Mouse (Mus musculus): Measurements from ENCODE around the gene Fgb.
A peak's percentile ranks its signal among the peaks of the same experiment; 100 is the strongest.

Fgb gene

GRCm38 (mm10) chr3:83027546-83028251, 22.0 kb downstream of the Fgb start:
- DNase-seq (ENCODE audit: low read depth): no peak

- DNase-seq (ENCODE audit: low read depth): no peak
Measured at GRCm38 (mm10) chr3:83025475-83026301, 24.0 kb downstream of the Fgb start, which contains the start of gene Fga. Fga (plus strand) TSS chr3:83026076.

DNA sequence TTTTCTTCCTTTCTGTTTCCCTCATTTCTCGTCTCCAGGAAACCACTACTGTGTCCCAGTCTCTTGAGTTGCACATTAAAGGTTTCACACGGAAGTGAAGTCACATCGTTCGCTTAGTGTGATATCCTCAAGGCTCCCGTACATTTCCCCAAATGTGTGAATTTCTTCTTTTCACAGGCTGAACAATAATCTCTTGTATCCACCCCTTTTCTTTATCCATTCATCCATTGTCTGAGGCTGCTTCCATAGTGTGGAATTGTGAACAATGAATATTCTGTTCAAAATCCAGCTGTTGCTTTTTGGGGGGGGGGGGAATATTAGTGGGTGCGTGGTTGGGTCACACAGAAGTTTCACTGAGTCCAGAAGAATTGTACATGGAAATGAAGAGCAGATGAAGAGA, 24.6 kb downstream of the Fgb start:
- no peak for DNase-seq (ENCODE audit: low read depth)

DNA sequence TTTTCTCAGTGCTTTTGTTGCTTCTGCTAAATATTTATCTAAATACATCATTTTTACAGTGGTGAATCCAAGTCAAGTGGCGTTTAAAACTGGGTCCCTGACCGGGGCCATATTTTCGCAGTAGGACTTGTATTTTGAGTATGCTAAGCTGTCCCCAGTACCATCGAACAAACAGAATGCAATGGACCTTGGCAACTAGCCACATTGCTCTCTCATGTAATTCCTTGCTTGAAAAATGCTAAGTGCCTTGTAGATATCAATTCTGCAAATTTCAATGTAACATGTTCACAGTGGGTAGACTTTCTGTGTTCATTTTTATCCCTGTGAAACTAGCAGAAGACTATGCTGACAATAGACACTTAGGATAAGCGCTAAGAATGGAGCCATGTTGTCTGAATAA, 28.5 kb downstream of the Fgb start:
- no peak for DNase-seq (ENCODE audit: low read depth)

DNA sequence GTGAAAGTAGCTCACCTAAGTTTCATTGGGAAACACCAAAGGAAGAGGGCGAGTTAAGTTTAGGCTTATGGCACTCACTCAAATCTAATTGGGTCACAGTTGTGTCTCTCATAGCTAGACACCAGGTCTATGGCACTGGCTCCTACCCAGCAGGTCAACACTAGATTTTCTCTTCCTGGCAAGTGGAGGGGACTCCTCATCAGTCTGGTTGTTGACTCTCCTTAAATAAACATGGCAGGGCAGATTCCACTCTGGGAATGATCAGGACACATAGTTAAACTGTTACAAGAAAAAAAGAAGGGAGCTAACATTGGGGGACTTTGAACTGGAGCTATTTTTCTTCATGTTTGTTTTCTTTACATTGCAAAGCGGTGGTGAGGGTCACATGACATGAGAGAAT, 29.3 kb downstream of the Fgb start:
- no peak for DNase-seq (ENCODE audit: low read depth)

GRCm38 (mm10) chr3:83016236-83016635, 33.4 kb downstream of the Fgb start:
- DNase-seq (ENCODE audit: low read depth): no peak

DNA sequence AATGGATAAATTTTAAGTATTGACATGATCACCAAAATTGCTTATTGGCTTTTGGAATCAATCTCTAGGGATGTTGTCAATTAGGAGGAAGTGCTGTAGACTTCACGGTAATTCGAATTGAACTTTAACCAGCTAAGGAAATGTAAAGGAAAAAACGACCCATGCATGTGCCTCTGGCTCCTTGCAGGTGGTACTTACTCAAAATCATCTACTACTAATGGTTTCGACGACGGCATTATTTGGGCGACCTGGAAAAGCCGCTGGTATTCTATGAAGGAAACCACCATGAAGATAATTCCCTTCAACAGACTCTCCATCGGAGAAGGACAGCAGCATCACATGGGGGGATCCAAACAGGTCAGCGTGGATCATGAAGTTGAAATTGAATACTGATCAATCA, 35.7 kb downstream of the Fgb start:
- DNase-seq (ENCODE audit: low read depth): no peak

GRCm38 (mm10) chr3:83012636-83013035, 37.0 kb downstream of the Fgb start:
- no peak for DNase-seq (ENCODE audit: low read depth)

DNA sequence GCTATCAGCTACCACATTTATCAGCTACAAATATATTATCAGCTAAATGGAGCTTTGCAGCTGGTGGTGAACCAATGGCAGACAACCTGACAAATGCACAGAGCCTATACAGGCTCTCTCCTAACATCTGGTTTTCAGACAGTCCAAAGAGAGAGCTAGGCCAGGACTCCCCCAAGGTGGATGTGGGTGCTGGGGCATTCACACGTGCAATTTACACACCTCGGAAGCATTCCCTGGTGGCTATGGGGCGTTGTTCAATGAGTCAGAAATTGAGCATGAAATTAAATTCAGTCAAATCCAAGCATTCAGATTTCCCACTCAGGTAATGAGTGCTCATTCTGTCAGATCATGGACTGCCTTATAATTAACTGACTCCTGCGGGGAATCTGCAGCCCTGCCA, 38.1 kb downstream of the Fgb start:
- no peak for DNase-seq (ENCODE audit: low read depth)

DNA sequence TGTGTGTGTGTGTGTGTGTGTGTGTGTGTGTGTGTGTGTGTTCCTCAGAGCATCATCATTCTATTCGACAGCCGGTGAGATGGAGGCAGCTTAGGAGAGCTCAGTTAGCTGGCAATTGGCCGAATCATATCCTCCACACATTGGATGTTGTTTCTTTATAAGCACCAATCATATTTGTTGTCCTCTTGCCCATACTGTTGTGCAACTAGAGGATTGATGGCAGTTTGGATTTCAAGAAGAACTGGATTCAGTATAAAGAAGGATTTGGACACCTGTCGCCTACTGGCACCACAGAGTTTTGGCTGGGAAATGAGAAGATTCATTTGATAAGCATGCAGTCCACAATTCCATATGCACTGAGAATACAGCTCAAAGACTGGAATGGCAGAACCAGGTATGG, 38.5 kb downstream of the Fgb start:
- DNase-seq (ENCODE audit: low read depth): no peak

- no peak for DNase-seq (ENCODE audit: low read depth)
Measured at GRCm38 (mm10) chr3:83010291-83010690, 39.4 kb downstream of the Fgb start.

DNA sequence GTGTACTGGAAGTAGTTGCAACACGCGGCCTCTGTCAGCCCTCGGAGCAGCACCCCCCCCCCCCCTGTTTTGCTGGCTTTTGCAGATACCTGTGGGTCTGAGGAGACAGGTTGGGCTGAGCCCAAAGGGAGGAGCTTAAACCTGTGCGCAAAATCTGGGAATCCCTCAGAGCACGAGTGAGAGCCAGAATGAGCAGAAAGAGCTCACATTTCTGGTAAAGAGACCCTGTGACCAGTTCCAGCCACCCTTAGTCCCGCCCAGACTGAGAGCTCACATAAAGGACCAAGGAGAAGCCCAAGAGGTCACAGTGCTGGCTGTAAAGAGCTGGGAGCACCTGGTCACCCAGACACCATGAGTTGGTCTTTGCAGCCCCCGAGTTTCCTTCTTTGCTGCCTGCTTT, 42.1 kb downstream of the Fgb start, which contains the start of gene Fgg:
Fgg (plus strand) TSS at position 168 of the 400 bp plus-strand sequence.
- DNase-seq (ENCODE audit: low read depth): no peak

DNA sequence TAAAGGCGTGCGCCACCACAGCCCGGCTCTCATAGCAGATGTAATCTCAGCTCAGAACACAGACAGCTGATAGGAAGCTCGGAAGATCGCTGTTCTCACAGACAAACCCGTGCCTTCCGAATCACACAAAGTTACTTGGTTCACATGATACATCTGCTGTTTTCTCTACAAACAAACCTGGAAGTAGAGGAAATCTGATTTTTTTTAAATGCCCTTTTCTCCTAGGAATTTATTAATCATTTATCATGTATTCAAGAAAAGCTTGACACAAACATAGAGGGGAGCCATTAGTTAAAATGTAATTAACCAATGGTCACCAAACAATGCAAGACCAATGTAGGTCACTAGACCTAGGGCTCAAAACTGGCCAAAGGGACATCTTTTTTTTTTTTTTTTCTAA, 44.9 kb downstream of the Fgb start:
- DNase-seq (ENCODE audit: low read depth): no peak

DNA sequence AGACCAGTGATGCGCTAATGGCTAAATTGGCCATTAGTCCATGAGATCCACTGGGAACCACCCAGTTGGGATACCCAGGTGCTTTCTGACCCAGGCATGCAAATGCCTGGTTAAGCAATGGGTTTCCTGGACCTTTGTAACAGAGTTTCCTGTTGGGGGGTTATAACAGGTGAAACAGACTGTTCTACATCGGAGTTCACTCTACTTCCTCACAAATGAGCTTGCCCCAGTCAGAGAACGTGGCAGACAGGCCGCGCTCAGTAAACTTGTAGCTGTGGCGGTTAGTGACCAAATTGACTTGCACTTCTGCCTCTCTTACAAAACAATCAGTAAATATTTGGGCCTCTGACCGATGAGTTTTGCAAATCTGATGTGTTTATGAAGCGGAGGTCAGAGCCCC, 46.6 kb downstream of the Fgb start:
- DNase-seq (ENCODE audit: low read depth): no peak

DNA sequence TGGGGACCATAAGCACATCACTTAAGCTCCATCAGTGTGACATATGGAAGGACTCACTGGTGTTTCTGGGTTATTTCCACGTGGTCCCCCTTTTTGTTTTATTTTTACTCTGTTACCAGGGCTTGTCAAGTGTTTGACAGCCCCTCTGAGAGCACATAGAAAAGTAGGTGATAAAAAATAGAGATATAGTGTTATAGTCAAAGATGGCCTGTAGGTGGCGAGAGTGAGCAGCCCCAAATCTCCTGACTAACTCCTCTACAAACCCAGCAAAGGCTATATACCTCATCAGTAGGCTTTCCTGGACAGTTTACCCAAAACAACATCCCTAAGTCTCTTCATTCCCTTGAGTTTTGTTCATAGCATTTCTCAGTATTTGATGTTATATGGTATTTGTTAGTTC, 47.5 kb downstream of the Fgb start:
- DNase-seq (ENCODE audit: low read depth): peak; percentile 7

- no peak for DNase-seq (ENCODE audit: low read depth)
Measured at GRCm38 (mm10) chr3:82999995-83000394, 49.7 kb downstream of the Fgb start.

DNA sequence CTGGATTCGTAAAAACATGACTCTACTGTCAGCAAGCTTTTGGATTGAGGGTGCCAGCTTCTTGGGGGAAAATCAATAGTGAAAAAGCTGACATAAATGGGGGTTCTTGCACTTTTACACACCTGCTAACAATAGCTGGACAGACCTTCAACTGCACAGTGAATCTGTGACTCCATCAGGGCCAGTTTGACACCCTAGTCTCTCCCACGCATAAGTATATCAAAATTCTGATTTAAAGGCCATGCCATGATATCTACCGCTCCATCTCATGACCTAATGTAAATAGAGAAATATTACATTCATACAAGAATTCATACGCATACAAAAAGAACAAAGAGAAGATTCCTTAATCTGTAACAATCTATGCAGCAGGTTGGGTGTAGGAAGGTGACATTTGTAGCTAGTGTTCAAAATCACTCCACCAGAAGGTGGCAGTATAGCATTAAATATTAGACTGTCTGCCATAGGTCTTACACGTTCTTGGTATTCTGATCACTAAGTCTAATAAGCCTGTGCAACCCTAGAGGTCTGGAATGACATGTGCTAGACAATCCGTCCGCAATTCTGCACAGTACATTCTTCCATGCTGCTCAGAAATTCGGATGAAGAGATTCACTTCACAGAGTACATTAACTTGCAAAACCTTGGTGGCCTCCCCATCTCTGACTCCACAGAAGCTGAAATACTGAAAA, 50.7 kb downstream of the Fgb start:
- DNase-seq (ENCODE audit: low read depth): peak; percentile 42

DNA sequence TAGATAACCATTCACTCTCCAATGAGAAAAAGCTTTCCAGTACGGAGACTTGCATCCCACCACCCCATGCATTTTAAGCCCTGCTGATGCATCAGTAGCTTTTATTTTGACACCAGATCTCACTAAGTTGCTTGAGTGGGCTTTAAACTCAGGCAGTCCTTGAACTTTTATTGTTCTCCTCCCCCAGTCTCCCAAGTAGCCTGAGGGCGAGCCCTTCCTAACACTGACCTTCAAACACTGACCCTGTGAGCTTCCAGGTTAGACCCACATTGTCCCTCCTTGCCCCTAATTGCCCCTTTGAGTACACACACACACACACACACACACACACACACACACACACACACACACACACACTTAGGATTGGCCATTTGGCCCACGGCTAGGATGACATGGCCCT, 53.0 kb downstream of the Fgb start:
- DNase-seq (ENCODE audit: low read depth): no peak

DNA sequence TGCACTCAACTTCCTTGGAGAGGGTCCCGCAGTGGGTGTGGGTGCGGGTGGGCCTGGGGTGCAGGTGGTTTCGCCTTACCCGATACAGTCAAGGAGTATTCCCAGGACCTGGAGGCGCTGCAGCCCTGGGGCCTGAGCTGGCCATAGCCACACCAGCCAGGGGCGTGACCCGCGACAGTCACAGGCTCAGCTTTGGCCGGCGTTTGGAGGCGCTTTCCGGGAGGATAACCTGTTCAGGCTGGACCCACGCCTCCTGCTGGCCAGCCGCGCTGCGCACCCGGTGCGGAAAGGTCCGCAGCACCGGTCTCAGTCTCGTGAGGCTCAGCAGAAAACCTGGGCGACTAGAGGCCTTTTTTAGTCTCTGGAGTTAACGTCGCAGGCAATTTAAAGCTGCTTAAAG, 54.3 kb downstream of the Fgb start:
- no peak for DNase-seq (ENCODE audit: low read depth)

DNA sequence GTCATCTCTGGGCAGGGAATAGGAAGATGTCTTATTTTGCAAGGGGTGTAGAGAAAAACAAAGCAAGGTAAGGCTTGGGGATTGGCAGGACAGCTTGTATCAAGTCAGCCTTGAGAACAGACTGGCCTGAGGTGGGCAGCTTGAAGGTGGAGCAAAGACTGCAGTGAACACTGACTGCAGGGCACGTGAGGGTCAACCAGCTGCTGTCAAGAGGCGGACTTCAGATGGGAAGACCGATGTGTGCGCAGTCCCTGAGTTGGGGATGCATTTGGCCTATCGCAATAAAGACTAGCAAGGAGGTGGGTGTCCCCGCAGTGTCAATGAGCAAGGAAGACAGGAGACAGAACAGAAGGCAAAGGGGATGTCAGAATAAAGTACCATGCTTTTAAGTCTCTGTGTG, 56.7 kb downstream of the Fgb start:
- no peak for DNase-seq (ENCODE audit: low read depth)

- DNase-seq (ENCODE audit: low read depth): no peak
Measured at GRCm38 (mm10) chr3:82991963-82992362, 57.7 kb downstream of the Fgb start.

All from c-Kit-positive CD71-positive TER-119-negative erythroid progenitor cells, embryonic 14.5 days (primary cell).